Mouse (Mus musculus): ENCODE measurements at regions not wholly inside any gene's neighbourhood (a gene's known extent, or its start where the extent isn't known, plus 50 kb on each side); places are given as distances from the start of the nearest gene placed in this dataset.

DNA sequence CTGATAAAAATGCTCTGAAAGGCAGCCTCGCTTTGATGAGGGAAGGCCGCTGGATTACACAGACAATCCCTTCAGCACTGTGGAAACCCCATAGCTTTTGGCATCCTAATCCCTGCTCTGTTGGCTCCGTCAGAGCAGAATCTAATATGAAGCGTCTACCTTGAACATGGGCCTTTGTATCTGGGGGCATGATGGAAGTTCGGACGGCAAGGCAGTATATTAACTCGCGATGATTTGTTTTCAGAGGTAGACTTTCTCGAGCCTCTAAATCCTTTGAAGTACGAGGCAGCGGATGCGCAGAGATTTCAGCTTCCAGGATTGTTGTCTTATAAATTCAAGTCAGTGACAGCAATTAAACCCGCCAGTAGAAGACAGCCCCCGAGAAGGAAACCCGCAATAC, 316.8 kb upstream of the 3110018I06Rik start:
- Histone ChIP-seq H3K4me1 (ENCODE audit: control insufficient read depth, insufficient read depth, low read length) (no peaks in the 10 kb centered on the region), H3K27me3 (ENCODE audit: control insufficient read depth, insufficient read depth, low read length) (no peaks in the 10 kb centered on the region), H3K9me3 (ENCODE audit: control insufficient read depth, low read length) (no peaks in the 10 kb centered on the region), H3K27ac (ENCODE audit: low read depth, low read length) (no peak overlapping the region), H3K4me3 (ENCODE audit: low read depth, low read length) (no peak overlapping the region), H3K9ac (replicated peaks; ENCODE audit: low read depth, low read length) (no peak overlapping the region), H3K36me3 (ENCODE audit: control insufficient read depth, insufficient read depth, low read length) (no peaks in the 10 kb centered on the region), H3K4me2 (ENCODE audit: low read depth, low read length) (no peak overlapping the region)
- 69% methylated on average over 15 of the region's 15 CpGs for WGBS
- no peak for ATAC-seq (ENCODE audit: low read depth)

DNA sequence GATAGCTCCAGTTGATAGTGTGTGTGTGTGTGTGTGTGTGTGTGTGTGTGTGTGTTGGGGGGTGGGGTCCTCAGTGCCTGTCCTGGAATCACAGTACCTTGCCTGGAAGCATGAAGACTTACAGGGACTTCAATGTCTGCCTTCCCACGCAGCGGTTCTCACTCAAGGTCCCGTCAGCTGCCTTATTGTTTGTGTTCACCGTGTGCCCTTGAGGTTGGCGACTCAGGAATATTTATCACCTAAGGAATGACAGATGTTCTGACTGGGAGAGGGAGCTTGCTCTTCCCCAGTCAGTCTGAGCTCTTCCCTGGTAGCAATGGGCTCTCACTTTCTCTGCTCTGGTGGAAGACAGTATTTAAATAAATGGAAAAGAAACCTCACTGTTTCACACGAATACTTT, 309.8 kb upstream of the 3110018I06Rik start:
- no peaks in the 10 kb centered on the region for H3K27me3 ChIP-seq (ENCODE audit: control insufficient read depth, insufficient read depth, low read length)
- ATAC-seq (ENCODE audit: low read depth), result no peak
- WGBS, result 55% methylated on average over 6 of the region's 6 CpGs
- H3K9me3 ChIP-seq (ENCODE audit: control insufficient read depth, low read length), result no peaks in the 10 kb centered on the region
- no peaks in the 10 kb centered on the region for H3K36me3 ChIP-seq (ENCODE audit: control insufficient read depth, insufficient read depth, low read length)
- H3K4me3 ChIP-seq (ENCODE audit: low read depth, low read length), result no peak overlapping the region
- H3K9ac ChIP-seq (replicated peaks; ENCODE audit: low read depth, low read length), result no peak overlapping the region
- H3K4me1 ChIP-seq (ENCODE audit: control insufficient read depth, insufficient read depth, low read length), result no peaks in the 10 kb centered on the region
- no peak overlapping the region for H3K27ac ChIP-seq (ENCODE audit: low read depth, low read length)
- no peak overlapping the region for H3K4me2 ChIP-seq (ENCODE audit: low read depth, low read length)

DNA sequence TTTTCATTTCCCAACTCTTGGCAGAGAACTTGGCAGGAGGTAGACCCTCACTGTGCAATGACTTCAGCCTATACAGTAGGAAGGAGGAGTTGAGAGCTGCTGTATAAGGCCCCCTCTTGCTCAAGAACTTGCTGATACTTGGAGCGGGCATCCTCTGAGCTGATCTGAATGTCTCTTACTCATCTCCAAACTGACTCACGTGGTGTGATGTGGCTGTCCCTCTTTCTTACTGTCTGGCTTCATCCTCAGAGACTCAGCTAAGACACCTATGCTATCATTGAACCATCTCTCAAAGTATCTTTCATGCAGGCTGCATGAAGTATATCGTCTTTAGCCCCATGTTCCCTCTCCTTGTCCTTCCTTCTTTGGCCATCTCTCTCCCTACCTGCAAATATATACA, 307.9 kb upstream of the 3110018I06Rik start:
- H3K9ac ChIP-seq (replicated peaks; ENCODE audit: low read depth, low read length), result no peak overlapping the region
- H3K4me1 ChIP-seq (ENCODE audit: control insufficient read depth, insufficient read depth, low read length), result no peaks in the 10 kb centered on the region
- WGBS, result 95% methylated on average over 3 of the region's 3 CpGs
- no peaks in the 10 kb centered on the region for H3K36me3 ChIP-seq (ENCODE audit: control insufficient read depth, insufficient read depth, low read length)
- no peaks in the 10 kb centered on the region for H3K27me3 ChIP-seq (ENCODE audit: control insufficient read depth, insufficient read depth, low read length)
- H3K4me3 ChIP-seq (ENCODE audit: low read depth, low read length), result no peak overlapping the region
- H3K9me3 ChIP-seq (ENCODE audit: control insufficient read depth, low read length), result no peaks in the 10 kb centered on the region
- no peak overlapping the region for H3K4me2 ChIP-seq (ENCODE audit: low read depth, low read length)
- ATAC-seq (ENCODE audit: low read depth), result no peak
- H3K27ac ChIP-seq (ENCODE audit: low read depth, low read length), result no peak overlapping the region

DNA sequence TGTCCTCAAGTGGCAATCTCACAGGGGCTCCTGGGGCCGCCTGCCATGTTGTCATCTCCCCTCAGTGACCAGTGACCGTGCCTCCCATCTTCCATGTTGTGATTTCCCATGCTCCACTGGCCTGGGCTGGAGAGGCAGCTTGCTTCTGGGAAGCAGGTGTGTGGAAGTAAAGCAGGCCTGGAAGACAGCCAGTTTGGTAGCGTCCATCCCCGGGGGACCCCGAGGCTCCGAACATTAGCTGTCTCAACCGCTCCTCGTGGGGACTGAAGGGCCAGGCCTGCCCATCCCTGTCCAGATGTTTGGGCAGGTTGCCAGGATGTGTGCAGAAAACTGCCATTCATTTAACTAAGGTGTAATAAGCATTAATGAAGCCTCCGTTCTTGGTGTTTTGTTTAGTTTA, 307.1 kb upstream of the 3110018I06Rik start:
- H3K36me3 ChIP-seq (ENCODE audit: control insufficient read depth, insufficient read depth, low read length), result no peaks in the 10 kb centered on the region
- no peaks in the 10 kb centered on the region for H3K9me3 ChIP-seq (ENCODE audit: control insufficient read depth, low read length)
- no peaks in the 10 kb centered on the region for H3K4me1 ChIP-seq (ENCODE audit: control insufficient read depth, insufficient read depth, low read length)
- H3K27me3 ChIP-seq (ENCODE audit: control insufficient read depth, insufficient read depth, low read length), result no peaks in the 10 kb centered on the region
- no peak overlapping the region for H3K4me3 ChIP-seq (ENCODE audit: low read depth, low read length)
- no peak overlapping the region for H3K4me2 ChIP-seq (ENCODE audit: low read depth, low read length)
- H3K9ac ChIP-seq (replicated peaks; ENCODE audit: low read depth, low read length), result no peak overlapping the region
- ATAC-seq (ENCODE audit: low read depth), result no peak
- H3K27ac ChIP-seq (ENCODE audit: low read depth, low read length), result no peak overlapping the region
- WGBS, result 60% methylated on average over 9 of the region's 9 CpGs

DNA sequence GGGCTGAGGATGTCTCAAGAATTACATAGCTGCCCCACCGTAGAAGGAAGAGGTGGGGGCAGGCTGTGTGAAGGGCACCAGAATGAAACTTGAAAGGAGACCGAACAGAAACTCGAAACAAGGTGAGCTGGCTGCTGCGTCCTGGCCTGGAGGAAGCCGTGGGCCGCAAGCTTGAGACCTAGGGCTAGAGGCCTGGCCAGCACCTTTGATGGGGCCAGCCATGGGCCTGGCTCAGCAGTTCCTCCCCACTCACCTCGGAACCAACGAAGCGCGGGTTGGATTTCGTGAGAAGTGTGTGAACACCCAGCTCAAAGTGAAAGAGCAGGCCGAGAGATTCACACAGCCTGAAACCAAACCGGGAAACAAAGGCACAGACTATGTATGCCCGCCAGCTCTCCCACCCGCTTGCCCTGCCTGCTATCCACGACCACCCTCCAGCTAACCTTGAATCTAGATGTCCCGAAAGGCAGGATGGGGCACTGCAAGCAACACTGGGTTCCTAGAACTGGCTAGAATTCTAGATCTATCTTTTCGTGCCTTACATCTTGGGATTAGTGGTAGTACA, 306.3 kb upstream of the 3110018I06Rik start:
- Histone ChIP-seq H3K4me3 (ENCODE audit: low read depth, low read length) (no peak overlapping the region), H3K36me3 (ENCODE audit: control insufficient read depth, insufficient read depth, low read length) (no peaks in the 10 kb centered on the region), H3K9me3 (ENCODE audit: control insufficient read depth, low read length) (no peaks in the 10 kb centered on the region), H3K9ac (replicated peaks; ENCODE audit: low read depth, low read length) (no peak overlapping the region), H3K4me2 (ENCODE audit: low read depth, low read length) (no peak overlapping the region), H3K27me3 (ENCODE audit: control insufficient read depth, insufficient read depth, low read length) (no peaks in the 10 kb centered on the region), H3K4me1 (ENCODE audit: control insufficient read depth, insufficient read depth, low read length) (no peaks in the 10 kb centered on the region), H3K27ac (ENCODE audit: low read depth, low read length) (no peak overlapping the region)
- WGBS, result 91% methylated on average over 18 of the region's 18 CpGs
- no peak for ATAC-seq (ENCODE audit: low read depth)

DNA sequence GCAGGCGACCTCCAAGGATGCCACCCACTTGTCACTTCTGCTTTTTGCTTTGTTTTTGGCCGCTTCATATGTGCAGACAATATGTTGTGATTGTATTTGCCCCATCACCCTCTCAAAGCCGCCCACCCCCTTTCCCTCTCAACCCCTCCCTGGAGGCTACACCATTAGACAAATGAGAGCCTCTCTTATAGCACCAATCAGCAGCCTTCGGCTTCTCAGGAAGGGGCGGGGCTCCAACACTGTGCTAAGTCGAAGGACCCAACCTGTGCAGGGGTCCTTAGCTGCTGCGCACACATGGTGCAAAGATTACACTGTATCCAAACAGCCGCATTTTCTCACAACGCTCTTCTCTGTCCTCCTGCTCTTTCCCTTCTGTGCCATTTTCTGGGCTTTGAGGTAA, 305.1 kb upstream of the 3110018I06Rik start:
- H3K4me3 ChIP-seq (ENCODE audit: low read depth, low read length), result no peak overlapping the region
- H3K36me3 ChIP-seq (ENCODE audit: control insufficient read depth, insufficient read depth, low read length), result no peaks in the 10 kb centered on the region
- H3K9me3 ChIP-seq (ENCODE audit: control insufficient read depth, low read length), result no peaks in the 10 kb centered on the region
- H3K4me1 ChIP-seq (ENCODE audit: control insufficient read depth, insufficient read depth, low read length), result no peaks in the 10 kb centered on the region
- no peak overlapping the region for H3K9ac ChIP-seq (replicated peaks; ENCODE audit: low read depth, low read length)
- no peaks in the 10 kb centered on the region for H3K27me3 ChIP-seq (ENCODE audit: control insufficient read depth, insufficient read depth, low read length)
- no peak overlapping the region for H3K4me2 ChIP-seq (ENCODE audit: low read depth, low read length)
- peak; percentile 79 for ATAC-seq (ENCODE audit: low read depth)
- H3K27ac ChIP-seq (ENCODE audit: low read depth, low read length), result no peak overlapping the region
- 50% methylated on average over 9 of the region's 9 CpGs for WGBS

DNA sequence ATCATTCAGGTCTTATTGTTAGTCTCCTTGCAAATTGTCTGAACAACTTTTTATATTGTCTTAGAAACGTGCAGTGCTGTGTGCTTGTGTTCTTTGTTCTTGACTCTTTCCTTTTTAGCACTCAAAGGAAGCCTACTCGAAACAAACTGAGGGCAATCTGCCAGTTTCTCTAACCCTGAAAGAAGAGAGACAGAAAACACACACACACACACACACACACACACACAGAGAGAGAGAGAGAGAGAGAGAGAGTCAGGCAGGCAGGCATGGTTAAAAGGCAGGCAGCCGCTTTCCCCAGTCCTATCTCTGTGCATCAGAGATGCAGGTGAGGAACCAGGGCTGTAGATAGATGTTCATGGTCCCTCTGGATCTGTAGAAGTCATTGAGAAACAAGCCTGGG, 304.0 kb upstream of the 3110018I06Rik start:
- Histone ChIP-seq H3K27ac (ENCODE audit: low read depth, low read length) (no peak overlapping the region), H3K4me3 (ENCODE audit: low read depth, low read length) (no peak overlapping the region), H3K9me3 (ENCODE audit: control insufficient read depth, low read length) (no peaks in the 10 kb centered on the region), H3K4me2 (ENCODE audit: low read depth, low read length) (no peak overlapping the region), H3K4me1 (ENCODE audit: control insufficient read depth, insufficient read depth, low read length) (no peaks in the 10 kb centered on the region), H3K27me3 (ENCODE audit: control insufficient read depth, insufficient read depth, low read length) (no peaks in the 10 kb centered on the region), H3K9ac (replicated peaks; ENCODE audit: low read depth, low read length) (no peak overlapping the region), H3K36me3 (ENCODE audit: control insufficient read depth, insufficient read depth, low read length) (no peaks in the 10 kb centered on the region)
- 42% methylated on average over 3 of the region's 3 CpGs for WGBS
- no peak for ATAC-seq (ENCODE audit: low read depth)

DNA sequence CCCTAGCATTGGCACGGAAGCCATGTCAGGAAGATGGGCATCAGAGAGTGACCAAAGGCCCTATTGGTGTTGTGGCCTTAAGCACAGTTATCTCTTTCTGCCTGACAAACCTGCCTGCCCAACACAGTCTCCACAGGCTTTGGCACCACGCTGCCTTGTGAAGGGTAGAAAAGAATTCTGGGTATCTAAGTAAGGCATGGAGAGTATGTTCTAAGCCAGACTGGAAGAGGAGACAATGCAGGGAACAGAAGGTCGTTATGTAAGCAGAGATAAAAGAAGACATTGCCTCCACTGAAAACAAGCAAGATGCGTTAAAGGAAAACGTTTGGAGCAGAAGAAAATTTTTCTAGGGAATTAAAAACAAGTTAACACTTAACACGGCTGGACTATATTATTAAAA, 302.1 kb upstream of the 3110018I06Rik start:
- H3K27me3 ChIP-seq (ENCODE audit: control insufficient read depth, insufficient read depth, low read length), result no peaks in the 10 kb centered on the region
- H3K9me3 ChIP-seq (ENCODE audit: control insufficient read depth, low read length), result no peaks in the 10 kb centered on the region
- no peaks in the 10 kb centered on the region for H3K36me3 ChIP-seq (ENCODE audit: control insufficient read depth, insufficient read depth, low read length)
- WGBS, result 83% methylated on average over 6 of the region's 6 CpGs
- H3K9ac ChIP-seq (replicated peaks; ENCODE audit: low read depth, low read length), result no peak overlapping the region
- H3K4me1 ChIP-seq (ENCODE audit: control insufficient read depth, insufficient read depth, low read length), result no peaks in the 10 kb centered on the region
- no peak overlapping the region for H3K4me2 ChIP-seq (ENCODE audit: low read depth, low read length)
- ATAC-seq (ENCODE audit: low read depth), result no peak
- H3K27ac ChIP-seq (ENCODE audit: low read depth, low read length), result no peak overlapping the region
- H3K4me3 ChIP-seq (ENCODE audit: low read depth, low read length), result no peak overlapping the region

DNA sequence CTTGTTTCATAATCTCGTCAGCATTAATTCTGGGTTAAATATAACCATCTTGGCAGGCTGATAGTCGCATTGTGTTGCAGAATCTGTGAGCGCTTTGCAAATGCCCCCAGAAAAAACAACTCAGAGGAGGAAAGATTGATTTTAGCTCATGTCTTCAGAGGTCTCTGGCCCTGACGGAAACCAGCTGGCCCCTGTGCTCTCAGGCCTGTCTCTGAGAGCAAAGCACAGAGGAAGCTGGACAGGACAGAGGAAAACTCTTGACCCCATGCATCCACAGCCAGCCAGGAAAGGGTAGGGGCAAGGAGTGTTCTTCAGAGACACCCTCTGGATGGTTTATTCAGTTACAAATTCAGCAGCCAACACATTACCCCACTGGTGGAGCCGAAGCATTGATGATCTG, 300.4 kb upstream of the 3110018I06Rik start:
- Histone ChIP-seq H3K27ac (ENCODE audit: low read depth, low read length) (no peak overlapping the region), H3K27me3 (ENCODE audit: control insufficient read depth, insufficient read depth, low read length) (no peaks in the 10 kb centered on the region), H3K36me3 (ENCODE audit: control insufficient read depth, insufficient read depth, low read length) (no peaks in the 10 kb centered on the region), H3K9ac (replicated peaks; ENCODE audit: low read depth, low read length) (no peak overlapping the region), H3K4me3 (ENCODE audit: low read depth, low read length) (no peak overlapping the region), H3K4me1 (ENCODE audit: control insufficient read depth, insufficient read depth, low read length) (no peaks in the 10 kb centered on the region), H3K4me2 (ENCODE audit: low read depth, low read length) (no peak overlapping the region), H3K9me3 (ENCODE audit: control insufficient read depth, low read length) (no peaks in the 10 kb centered on the region)
- WGBS, result 88% methylated on average over 5 of the region's 5 CpGs
- ATAC-seq (ENCODE audit: low read depth), result no peak

Data from neural tube, embryonic 14.5 days (tissue).